Mouse (Mus musculus) spleen, adult 2 months (tissue): ENCODE measurements around the gene Ikbip. TPM values are rescaled to one million over a fixed set of nuclear protein-coding genes. Genes with fewer than 3 reads are reported as not detected.
A peak's percentile ranks its signal among the peaks of the same experiment; 100 is the strongest.

Source experiments
- DNase-seq, 2 experiments: peaks; one replicate each; pipeline versions ENCODE4 v3.0.0 to v3.0.0-alpha.2; 2012 to 2021; ENCODE audit warnings: low spot score in 2 of 2, low read depth in 1 of 2
- H3K27ac ChIP-seq: fragments of 200-500 bp; 2 replicates; pipeline ENCODE4 v1.5.1; 2012; ENCODE audit warnings: low read length, inconsistent platforms; ENCODE audit not compliant: insufficient read depth
- H3K27me3 ChIP-seq: fragments of 200-500 bp; 2 replicates; pipeline ENCODE4 v1.6.1; 2012; ENCODE audit warnings: mild to moderate bottlenecking, moderate library complexity, low read length, inconsistent platforms; ENCODE audit not compliant: control insufficient read depth, insufficient read depth
- H3K36me3 ChIP-seq: fragments of 200-500 bp; 2 replicates; pipeline ENCODE4 v1.6.1; 2012; ENCODE audit warnings: mild to moderate bottlenecking, low read length, inconsistent platforms; ENCODE audit not compliant: control insufficient read depth, insufficient read depth
- H3K4me1 ChIP-seq: fragments of 200-500 bp; 2 replicates; pipeline ENCODE4 v1.6.1; 2011; ENCODE audit warnings: inconsistent platforms; ENCODE audit not compliant: control insufficient read depth, insufficient read depth, insufficient read length
- H3K4me3 ChIP-seq: fragments of 200-500 bp; 2 replicates; pipeline ENCODE4 v1.5.1; 2011; ENCODE audit warnings: mild to moderate bottlenecking, inconsistent platforms; ENCODE audit not compliant: insufficient read depth, insufficient read length; ENCODE audit errors: extremely low read depth
- CTCF ChIP-seq: fragments of 200-500 bp; IDR thresholded peaks from 2 replicates; pipeline ENCODE4 v1.5.1; 2011; ENCODE audit warnings: mild to moderate bottlenecking, inconsistent platforms; ENCODE audit not compliant: insufficient read depth, insufficient read length, insufficient replicate concordance; ENCODE audit errors: extremely low read depth
- POLR2A ChIP-seq: fragments of 200-500 bp; IDR thresholded peaks from 2 replicates; pipeline ENCODE4 v1.6.1; 2011; ENCODE audit warnings: low read depth, low read length, inconsistent platforms
- WGBS: fragments of 180-500 bp; shearing (Covaris S2); methylation state at CpG from one replicate; pipeline ENCODE4 v1.1.7; 2018; 5-methylcytosine and 5-hydroxymethylcytosine counted together
- polyA plus RNA-seq: library from polyadenylated mRNA; depleted of rRNA; stranded (reverse); fragments of >200 nt; gene quantifications from 2 replicates; pipeline ENCODE4 v1.2.3, GENCODE M21; 2012

The Ikbip gene
- polyA plus RNA-seq, 1 experiment, result 0.55 TPM

- 69% methylated on average over 2 of the region's 2 CpGs for WGBS
- H3K27me3 ChIP-seq, result no peaks in the 10 kb centered on the region
- H3K4me1 ChIP-seq, result no peaks in the 10 kb centered on the region; the same call in 1 of the 2 replicates
- no peak for TF ChIP-seq POLR2A
- no peak for TF ChIP-seq CTCF
- DNase-seq, result no peak
- H3K27ac ChIP-seq, result no peak overlapping the region
- H3K36me3 ChIP-seq, result no peaks in the 10 kb centered on the region
- no peak overlapping the region for H3K4me3 ChIP-seq
Observed at GRCm38 (mm10) chr10:91127395-91127794, 44.7 kb downstream of the Ikbip start.

GRCm38 (mm10) chr10:91128551-91129160, 45.9 kb downstream of the Ikbip start:
- Histone ChIP-seq H3K36me3 (no peaks in the 10 kb centered on the region), H3K27ac (no peak overlapping the region), H3K4me1 (no peaks in the 10 kb centered on the region; the same call in 1 of the 2 replicates), H3K4me3 (no peak overlapping the region), H3K27me3 (no peaks in the 10 kb centered on the region)
- no peak for DNase-seq
- TF ChIP-seq POLR2A, result no peak
- no peak for TF ChIP-seq CTCF
- WGBS, result 92% methylated on average over 1 of the region's 1 CpGs

- H3K27me3 ChIP-seq, result no peaks in the 10 kb centered on the region
- H3K36me3 ChIP-seq, result no peaks in the 10 kb centered on the region
- DNase-seq, result no peak
- no peaks in the 10 kb centered on the region for H3K4me1 ChIP-seq
- no peak overlapping the region for H3K4me3 ChIP-seq
- no peak for TF ChIP-seq POLR2A
- TF ChIP-seq CTCF, result no peak
- no peak overlapping the region for H3K27ac ChIP-seq
- 94% methylated on average over 3 of the region's 3 CpGs for WGBS
Observed at GRCm38 (mm10) chr10:91130792-91131191, 48.1 kb downstream of the Ikbip start.

- no peak for DNase-seq
- Histone ChIP-seq H3K36me3 (no peaks in the 10 kb centered on the region), H3K4me3 (no peak overlapping the region), H3K4me1 (no peaks in the 10 kb centered on the region), H3K27ac (no peak overlapping the region), H3K27me3 (no peaks in the 10 kb centered on the region)
- TF ChIP-seq CTCF (no peak), POLR2A (no peak)
- 97% methylated on average over 1 of the region's 1 CpGs for WGBS
Observed at GRCm38 (mm10) chr10:91131565-91131964, 48.8 kb downstream of the Ikbip start.

- H3K4me1 ChIP-seq, result peaks cover 3% of the 10 kb centered on the region; the same call in 1 of the 2 replicates
- H3K27me3 ChIP-seq, result no peaks in the 10 kb centered on the region
- DNase-seq, result no peak
- H3K27ac ChIP-seq, result no peak overlapping the region
- H3K4me3 ChIP-seq, result no peak overlapping the region
- 94% methylated on average over 7 of the region's 7 CpGs for WGBS
- no peaks in the 10 kb centered on the region for H3K36me3 ChIP-seq
- TF ChIP-seq POLR2A (no peak), CTCF (no peak)
Observed at GRCm38 (mm10) chr10:91135302-91135972, 52.7 kb downstream of the Ikbip start.

- no peaks in the 10 kb centered on the region for H3K36me3 ChIP-seq
- H3K4me1 ChIP-seq, result peaks cover 3% of the 10 kb centered on the region; the same call in 1 of the 2 replicates
- 0 out of 2 replicates have a peak overlapping the region, but pooled peaks have one; percentile 20 for H3K27ac ChIP-seq
- WGBS, result 56% methylated on average over 9 of the region's 9 CpGs
- H3K4me3 ChIP-seq, result no peak overlapping the region
- no peaks in the 10 kb centered on the region for H3K27me3 ChIP-seq
- no peak for TF ChIP-seq POLR2A
- TF ChIP-seq CTCF, result no peak
- DNase-seq, result no peak
Observed at GRCm38 (mm10) chr10:91137400-91137799, 54.7 kb downstream of the Ikbip start.

- TF ChIP-seq POLR2A (no peak), CTCF (no peak)
- Histone ChIP-seq H3K4me1 (peaks cover 3% of the 10 kb centered on the region; the same call in 1 of the 2 replicates), H3K27ac (no peak overlapping the region), H3K4me3 (no peak overlapping the region), H3K27me3 (no peaks in the 10 kb centered on the region), H3K36me3 (no peaks in the 10 kb centered on the region)
- 27% methylated on average over 3 of the region's 3 CpGs for WGBS
- DNase-seq, result peak in 1 of 2 experiments; percentile 40
Observed at GRCm38 (mm10) chr10:91138317-91138716, 55.6 kb downstream of the Ikbip start.
